Mouse (Mus musculus) liver, postnatal 0 days (tissue): ENCODE measurements at regions not wholly inside any gene's neighbourhood (a gene's known extent, or its start where the extent isn't known, plus 50 kb on each side); places are given as distances from the start of the nearest gene placed in this dataset.

Experiments used
- CTCF ChIP-seq: sonication (generic); IDR thresholded peaks from 2 replicates; pipeline ENCODE4 v1.5.1; 2016; ENCODE audit warnings: antibody characterized with exemption, low read depth
- EP300 ChIP-seq: IDR thresholded peaks from 2 replicates; pipeline ENCODE4 v1.6.1; 2016; ENCODE audit warnings: antibody characterized with exemption, low read depth, mild to moderate bottlenecking

- TF ChIP-seq CTCF, result no peak
- TF ChIP-seq EP300, result no peak
Measured at GRCm38 (mm10) chr14:73894844-73895243, 233.8 kb downstream of the Gm21750 start.
